Mouse (Mus musculus): ENCODE results near the gene Mtif2. TPM values are rescaled to one million over a fixed set of nuclear protein-coding genes. Genes with fewer than 3 reads are reported as not detected.
"Not testable (repeated sequence)": the region's sequence is repeated elsewhere in the genome, so short reads cannot be mapped to it uniquely, and the experiment has no call there.

Gene Mtif2
- polyA plus RNA-seq, 2 experiments = 26.5 to 31.2 TPM

DNA sequence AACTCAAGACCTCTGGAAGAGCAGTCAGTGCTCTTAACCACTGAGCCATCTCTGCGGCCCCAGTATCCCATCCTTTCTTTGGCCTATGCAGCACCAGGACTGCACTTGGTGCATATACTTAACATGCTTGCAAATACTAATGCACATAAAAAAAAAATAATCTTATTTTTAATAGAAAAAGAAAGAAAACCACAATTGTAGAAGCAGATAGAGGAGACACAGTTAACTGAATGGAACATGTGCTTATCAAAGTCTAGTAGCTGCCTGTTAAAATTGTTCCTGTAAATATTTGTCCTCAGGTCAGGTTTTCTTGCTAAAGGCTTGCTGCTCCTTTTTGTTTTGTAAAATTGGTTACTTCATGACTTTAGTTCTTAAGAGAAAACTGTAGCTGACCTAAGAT lies 12.0 kb downstream of the Mtif2 start:
- no peak overlapping the region for H3K4me2 ChIP-seq (replicated peaks; ENCODE audit: low read depth, low read length, severe bottlenecking)
- no peaks in the 10 kb centered on the region for H3K9me3 ChIP-seq (ENCODE audit: control insufficient read depth, low read length)
- DNase-seq (ENCODE audit: low spot score) = no peak
- TF ChIP-seq POLR2A (IDR thresholded peaks at IDR 0.05; ENCODE audit: borderline replicate concordance, extremely low read depth, insufficient read depth, insufficient read length) = no peak
- H3K4me1 ChIP-seq (ENCODE audit: control insufficient read depth, insufficient read depth, low read length) = no peaks in the 10 kb centered on the region
- no peak overlapping the region for H3K9ac ChIP-seq (ENCODE audit: low read depth, low read length, severe bottlenecking)
- H3K27ac ChIP-seq (replicated peaks; ENCODE audit: low read depth, low read length) = no peak overlapping the region
- no peak for ATAC-seq (ENCODE audit: low FRiP score, low read depth)
- peaks cover 59% of the 10 kb centered on the region for H3K36me3 ChIP-seq (ENCODE audit: control insufficient read depth, insufficient read depth, low read length)
- 97% methylated on average over 1 of the region's 1 CpGs for WGBS
- no peaks in the 10 kb centered on the region for H3K27me3 ChIP-seq (ENCODE audit: control insufficient read depth, insufficient read depth, low read length)
- H3K4me3 ChIP-seq (replicated peaks; ENCODE audit: low read length) = no peak overlapping the region

GRCm38 (mm10) chr11:29544225-29544945 lies 18.2 kb downstream of the Mtif2 start:
- H3K27me3 ChIP-seq (ENCODE audit: control insufficient read depth, insufficient read depth, low read length) = no peaks in the 10 kb centered on the region
- peaks cover 54% of the 10 kb centered on the region for H3K36me3 ChIP-seq (ENCODE audit: control insufficient read depth, insufficient read depth, low read length)
- no peak overlapping the region for H3K4me2 ChIP-seq (replicated peaks; ENCODE audit: low read depth, low read length, severe bottlenecking)
- no peak for TF ChIP-seq POLR2A (IDR thresholded peaks at IDR 0.05; ENCODE audit: borderline replicate concordance, extremely low read depth, insufficient read depth, insufficient read length)
- no peak overlapping the region for H3K9ac ChIP-seq (ENCODE audit: low read depth, low read length, severe bottlenecking)
- no peak for DNase-seq (ENCODE audit: low spot score)
- no peak overlapping the region for H3K27ac ChIP-seq (replicated peaks; ENCODE audit: low read depth, low read length)
- peaks cover 10% of the 10 kb centered on the region for H3K4me1 ChIP-seq (ENCODE audit: control insufficient read depth, insufficient read depth, low read length)
- 89% methylated on average over 3 of the region's 3 CpGs for WGBS
- no peaks in the 10 kb centered on the region for H3K9me3 ChIP-seq (ENCODE audit: control insufficient read depth, low read length)
- H3K4me3 ChIP-seq (replicated peaks; ENCODE audit: low read length) = no peak overlapping the region
- no peak for ATAC-seq (ENCODE audit: low FRiP score, low read depth)

DNA sequence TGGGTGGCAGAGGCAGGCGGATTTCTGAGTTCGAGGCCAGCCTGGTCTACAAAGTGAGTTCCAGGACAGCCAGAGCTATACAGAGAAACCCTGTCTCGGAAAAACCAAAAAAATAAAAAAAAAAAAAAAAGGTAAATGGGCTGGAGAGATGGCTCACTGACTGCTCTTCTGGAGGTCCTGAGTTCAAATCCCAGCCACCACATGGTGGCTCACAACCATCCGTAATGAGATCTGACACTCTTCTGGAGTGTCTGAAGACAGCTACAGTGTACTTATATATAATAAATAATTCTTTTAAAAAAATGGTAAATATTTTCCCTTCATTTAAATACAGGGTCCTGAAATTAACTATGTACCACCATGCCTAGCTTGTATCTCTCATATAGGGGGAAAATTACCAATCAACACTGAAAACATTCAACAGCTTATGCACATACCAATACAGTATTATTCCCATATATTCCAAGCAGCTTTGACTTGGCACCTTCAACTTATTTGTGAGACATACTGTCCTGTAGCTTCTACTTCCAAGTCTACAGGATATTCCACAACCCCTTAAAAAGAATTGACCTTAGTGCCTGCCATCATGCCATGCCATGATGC lies 19.0 kb downstream of the Mtif2 start:
- WGBS = 87% methylated on average over 4 of the region's 4 CpGs
- H3K9me3 ChIP-seq (ENCODE audit: control insufficient read depth, low read length); H3K27ac ChIP-seq (replicated peaks; ENCODE audit: low read depth, low read length); H3K27me3 ChIP-seq (ENCODE audit: control insufficient read depth, insufficient read depth, low read length); H3K9ac ChIP-seq (ENCODE audit: low read depth, low read length, severe bottlenecking); DNase-seq (ENCODE audit: low spot score); ATAC-seq (ENCODE audit: low FRiP score, low read depth); H3K4me3 ChIP-seq (replicated peaks; ENCODE audit: low read length); H3K4me2 ChIP-seq (replicated peaks; ENCODE audit: low read depth, low read length, severe bottlenecking); H3K4me1 ChIP-seq (ENCODE audit: control insufficient read depth, insufficient read depth, low read length): not testable (repeated sequence)
- H3K36me3 ChIP-seq (ENCODE audit: control insufficient read depth, insufficient read depth, low read length) = peaks cover 52% of the 10 kb centered on the region

DNA sequence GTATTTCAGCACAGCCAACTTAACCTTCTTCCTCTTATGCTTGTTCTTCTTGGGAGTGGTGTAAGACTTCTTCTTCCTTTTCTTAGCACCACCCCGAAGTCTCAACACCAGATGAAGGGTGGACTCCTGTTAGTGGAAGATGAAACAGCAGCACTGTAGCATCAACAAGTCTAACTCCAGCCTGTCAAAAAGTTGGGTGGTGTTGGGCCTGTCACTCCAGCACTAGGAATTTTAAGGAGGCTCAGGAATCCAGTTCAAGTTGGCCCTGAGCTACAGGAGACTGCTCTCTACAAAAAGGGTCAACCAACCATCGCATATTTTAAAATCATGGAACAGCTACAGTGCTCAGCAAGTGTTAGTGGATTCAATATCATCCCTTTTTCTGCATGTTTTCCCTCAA lies 20.1 kb downstream of the Mtif2 start:
- not testable (repeated sequence) for ATAC-seq (ENCODE audit: low FRiP score, low read depth); DNase-seq (ENCODE audit: low spot score); H3K27ac ChIP-seq (replicated peaks; ENCODE audit: low read depth, low read length); H3K4me1 ChIP-seq (ENCODE audit: control insufficient read depth, insufficient read depth, low read length); H3K9me3 ChIP-seq (ENCODE audit: control insufficient read depth, low read length); H3K27me3 ChIP-seq (ENCODE audit: control insufficient read depth, insufficient read depth, low read length)
- Histone ChIP-seq H3K9ac (ENCODE audit: low read depth, low read length, severe bottlenecking) (peak overlapping the region; percentile 94; the same call in 1 of the 2 replicates), H3K4me2 (replicated peaks; ENCODE audit: low read depth, low read length, severe bottlenecking) (peak overlapping the region; percentile 60), H3K36me3 (ENCODE audit: control insufficient read depth, insufficient read depth, low read length) (peaks cover 43% of the 10 kb centered on the region), H3K4me3 (replicated peaks; ENCODE audit: low read length) (peak overlapping the region; percentile 81)
- 86% methylated on average over 2 of the region's 2 CpGs for WGBS

DNA sequence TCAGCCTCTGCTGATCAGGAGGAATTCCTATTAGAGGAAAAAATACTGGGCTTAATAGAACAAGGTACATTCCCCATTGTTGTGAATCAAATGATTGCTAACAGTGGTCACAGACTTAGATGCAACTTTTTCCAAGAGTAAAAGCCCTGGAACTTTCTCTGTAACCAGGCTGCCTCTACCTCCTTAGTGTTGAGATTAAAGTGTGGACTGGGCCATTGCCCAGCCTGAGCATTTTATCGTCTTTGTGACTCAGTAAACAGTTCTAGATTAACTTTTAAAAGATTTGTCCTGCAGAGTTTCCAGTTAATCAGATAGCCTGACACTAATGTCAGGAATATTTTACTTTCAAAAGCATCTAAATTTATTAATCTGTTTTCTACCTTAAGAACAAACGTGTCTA lies 20.6 kb downstream of the Mtif2 start:
- Histone ChIP-seq H3K27ac (replicated peaks; ENCODE audit: low read depth, low read length) (peak overlapping the region; percentile 81; the same call in 1 of the 2 replicates), H3K9ac (ENCODE audit: low read depth, low read length, severe bottlenecking) (peak overlapping the region; percentile 94), H3K27me3 (ENCODE audit: control insufficient read depth, insufficient read depth, low read length) (no peaks in the 10 kb centered on the region), H3K36me3 (ENCODE audit: control insufficient read depth, insufficient read depth, low read length) (peaks cover 39% of the 10 kb centered on the region), H3K4me1 (ENCODE audit: control insufficient read depth, insufficient read depth, low read length) (peaks cover 10% of the 10 kb centered on the region), H3K4me2 (replicated peaks; ENCODE audit: low read depth, low read length, severe bottlenecking) (peak overlapping the region; percentile 60), H3K9me3 (ENCODE audit: control insufficient read depth, low read length) (no peaks in the 10 kb centered on the region), H3K4me3 (replicated peaks; ENCODE audit: low read length) (peak overlapping the region; percentile 81)
- TF ChIP-seq POLR2A (IDR thresholded peaks at IDR 0.05; ENCODE audit: borderline replicate concordance, extremely low read depth, insufficient read depth, insufficient read length) = no peak
- ATAC-seq (ENCODE audit: low FRiP score, low read depth) = no peak
- DNase-seq (ENCODE audit: low spot score) = no peak
- 20% methylated on average over 2 of the region's 2 CpGs for WGBS
